Mouse (Mus musculus) embryonic facial prominence, embryonic 13.5 days (tissue): ENCODE measurements around the gene Rprd1b. TPM values are rescaled to one million over a fixed set of nuclear protein-coding genes. Genes with fewer than 3 reads are reported as not detected.

Experiments
- ATAC-seq: fragments of 200-750 bp; cut with Nextera tagmentation; 2 replicates; pipeline ENCODE4 v1.8.0; 2017; ENCODE audit warnings: low read depth; ENCODE audit not compliant: insufficient number of reproducible peaks, insufficient read depth, low FRiP score, low TSS enrichment
- H3K27ac ChIP-seq: fragments of 300-500 bp; sonication (generic); 2 replicates; pipeline ENCODE4 v1.5.1; 2015; ENCODE audit warnings: moderate library complexity, mild to moderate bottlenecking, inconsistent platforms
- H3K27me3 ChIP-seq: fragments of 300-500 bp; sonication (generic); 2 replicates; pipeline ENCODE4 v1.6.1; 2015; ENCODE audit warnings: mild to moderate bottlenecking, inconsistent platforms
- H3K36me3 ChIP-seq: fragments of 300-500 bp; sonication (generic); 2 replicates; pipeline ENCODE4 v1.6.1; 2015; ENCODE audit warnings: mild to moderate bottlenecking, inconsistent platforms
- H3K4me1 ChIP-seq: fragments of 300-500 bp; sonication (generic); 2 replicates; pipeline ENCODE4 v1.6.1; 2015; ENCODE audit warnings: inconsistent platforms
- H3K4me2 ChIP-seq: fragments of 300-500 bp; sonication (generic); 2 replicates; pipeline ENCODE4 v1.6.1; 2015; ENCODE audit warnings: moderate library complexity, mild to moderate bottlenecking, inconsistent platforms
- H3K4me3 ChIP-seq: fragments of 300-500 bp; sonication (generic); 2 replicates; pipeline ENCODE4 v1.5.1; 2015; ENCODE audit warnings: mild to moderate bottlenecking, inconsistent platforms
- H3K9ac ChIP-seq: fragments of 300-500 bp; sonication (generic); 2 replicates; pipeline ENCODE4 v1.6.1; 2015; ENCODE audit warnings: mild to moderate bottlenecking, inconsistent platforms
- H3K9me3 ChIP-seq: fragments of 300-500 bp; sonication (generic); 2 replicates; pipeline ENCODE4 v1.6.1; 2016; ENCODE audit warnings: inconsistent platforms
- WGBS: fragments of 180-500 bp; shearing (Covaris S2); methylation state at CpG from one replicate; pipeline ENCODE4 v1.1.7; 2015; ENCODE audit warnings: mixed read lengths; 5-methylcytosine and 5-hydroxymethylcytosine counted together
- polyA plus RNA-seq: library from polyadenylated mRNA; unstranded; fragments of >200 nt; fragmentation: Nextera tagmentation; extraction: Ambion mirVana; gene quantifications from 2 replicates; pipeline ENCODE4 v1.2.1, GENCODE M21; 2015

Rprd1b gene
- polyA plus RNA-seq, 1 experiment from 2014 or later = 50.4 TPM

GRCm38 (mm10) chr2:158179370-158180111 is 151.2 kb downstream of the Rprd1b start:
- Histone ChIP-seq H3K36me3 (no peaks in the 10 kb centered on the region), H3K9me3 (no peaks in the 10 kb centered on the region), H3K27me3 (no peaks in the 10 kb centered on the region), H3K4me2 (peak overlapping the region; percentile 57), H3K27ac (no peak overlapping the region), H3K4me3 (peak overlapping the region; percentile 42), H3K9ac (peak overlapping the region; percentile 61), H3K4me1 (peaks cover 8% of the 10 kb centered on the region)
- 19% methylated on average over 18 of the region's 18 CpGs for WGBS
- no peak for ATAC-seq

- H3K27ac ChIP-seq = no peak overlapping the region
- H3K9me3 ChIP-seq = no peaks in the 10 kb centered on the region
- no peak for ATAC-seq
- no peak overlapping the region for H3K4me3 ChIP-seq
- 39% methylated on average over 9 of the region's 9 CpGs for WGBS
- peaks cover 8% of the 10 kb centered on the region for H3K4me1 ChIP-seq
- H3K27me3 ChIP-seq = no peaks in the 10 kb centered on the region
- no peak overlapping the region for H3K4me2 ChIP-seq
- H3K9ac ChIP-seq = no peak overlapping the region
- H3K36me3 ChIP-seq = no peaks in the 10 kb centered on the region
Observed at GRCm38 (mm10) chr2:158180797-158181196, 152.5 kb downstream of the Rprd1b start.

Other genes starting within 250 kb of the Rprd1b start
- gene Vstm2l, start 113.8 kb upstream of the Rprd1b start, polyA plus RNA-seq = 0.39 and 0.49 TPM in 2 replicates
- gene Tti1, start 64 bp upstream of the Rprd1b start, polyA plus RNA-seq = 21.1 and 24.8 TPM in 2 replicates
- gene Tgm2, start 117.9 kb downstream of the Rprd1b start, polyA plus RNA-seq = 10.9 and 16.4 TPM in 2 replicates
- 7.5 and 7.6 TPM in 2 replicates for gene D630003M21Rik, start 200.7 kb downstream of the Rprd1b start, polyA plus RNA-seq
- gene Bpi, start 229.6 kb downstream of the Rprd1b start, polyA plus RNA-seq = not detected in 2 replicates